Mouse (Mus musculus): ENCODE data around the gene Rab3gap2.

DNA sequence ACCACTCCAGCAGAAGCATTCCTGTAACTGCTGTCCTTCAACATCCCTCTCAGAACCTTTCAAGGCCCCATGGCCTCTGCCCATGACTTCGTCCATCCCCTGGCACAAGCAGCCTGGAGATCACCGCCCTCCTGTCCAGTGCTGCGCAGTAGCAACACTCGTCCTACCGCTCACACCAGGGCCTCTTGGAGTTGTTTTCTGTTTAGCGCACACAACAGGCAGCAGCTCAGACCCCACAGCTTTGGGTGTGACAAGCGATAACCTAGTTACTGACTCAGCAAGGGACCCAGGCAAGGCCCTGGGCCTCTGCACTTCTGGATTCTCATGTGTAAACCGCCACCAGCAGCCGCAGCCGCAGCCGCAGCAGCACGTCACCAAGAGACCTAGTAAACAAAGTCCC lies 102.9 kb downstream of the Rab3gap2 start:
- no peak for TF ChIP-seq POLR2A (IDR thresholded peaks at IDR 0.05; ENCODE audit: borderline replicate concordance, extremely low read depth, low read depth, low read length)
- no peak for TF ChIP-seq CTCF (IDR thresholded peaks at IDR 0.05; ENCODE audit: insufficient read depth, low read length)
